Mouse (Mus musculus): Measurements from ENCODE around the gene Cd86. TPM values are rescaled to one million over a fixed set of nuclear protein-coding genes. Genes with fewer than 3 reads are reported as not detected.

Gene Cd86
- polyA plus RNA-seq (2012; rRNA removed): 2.0 and 2.5 TPM in 2 replicates

DNA sequence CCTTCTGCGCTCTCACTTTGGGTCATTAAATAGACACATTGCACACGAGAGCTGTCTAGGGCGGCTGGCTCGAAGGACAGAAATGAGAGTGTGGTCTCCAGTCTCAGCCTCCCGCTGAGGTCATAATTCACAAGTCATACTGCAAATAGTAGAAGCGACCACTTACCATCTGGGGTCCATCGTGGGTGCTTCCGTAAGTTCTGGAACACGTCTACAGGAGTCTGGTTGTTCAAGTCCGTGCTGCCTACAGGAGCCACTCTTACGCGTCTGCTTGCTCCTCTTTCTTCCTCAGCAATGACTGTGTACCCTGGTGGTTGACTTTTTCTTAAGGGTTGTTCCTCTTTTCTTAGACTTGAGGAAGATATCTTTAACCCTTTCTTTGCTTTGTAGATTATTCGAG, at the start of gene Cd86:
Gene Cd86, minus strand, starts transcription at position 300 of the 400 bp plus-strand sequence.
- DNase-seq (ENCODE audit: extremely low spot score in 1 of 2, low spot score in 1 of 2): no peak

DNA sequence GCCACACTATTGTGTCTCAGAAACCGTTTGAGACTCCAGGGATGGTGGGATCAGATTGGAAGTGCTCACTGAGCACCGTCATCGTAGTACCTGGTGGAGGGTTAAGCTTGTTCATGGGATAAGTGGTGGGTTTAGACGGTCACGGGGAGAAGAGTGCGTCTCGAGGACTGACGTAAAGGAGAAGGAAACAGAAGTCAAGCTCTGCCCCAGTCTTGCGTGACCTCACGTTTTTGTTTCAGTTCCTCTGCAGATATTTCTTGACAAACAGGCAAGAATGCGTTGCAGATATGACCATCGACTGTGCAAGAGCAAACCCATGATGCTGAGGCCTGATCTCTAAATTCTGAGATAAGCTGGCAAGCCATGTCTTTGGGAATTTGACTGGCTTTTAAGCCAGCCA, 45.9 kb upstream of the Cd86 start:
- no peak for DNase-seq (ENCODE audit: extremely low spot score in 1 of 2, low spot score in 1 of 2)

DNA sequence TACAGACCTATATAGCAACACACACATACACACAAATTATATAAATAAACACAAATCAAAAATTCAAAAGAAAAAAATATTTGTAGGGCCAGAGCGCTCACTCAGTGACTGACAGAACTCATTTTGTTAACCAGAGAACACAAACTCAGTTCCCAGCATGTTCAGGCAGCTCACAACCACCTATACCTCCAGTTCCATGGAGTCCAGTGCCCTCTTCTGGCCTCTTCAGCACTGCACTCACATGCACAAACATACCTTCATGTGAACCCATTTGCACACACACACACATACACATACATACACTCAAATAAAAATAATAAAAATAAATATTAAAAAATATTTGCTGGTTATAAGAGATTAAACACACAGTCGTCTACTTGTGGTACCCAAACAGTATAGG, 44.9 kb upstream of the Cd86 start:
- DNase-seq (ENCODE audit: extremely low spot score in 1 of 2, low spot score in 1 of 2): no peak

DNA sequence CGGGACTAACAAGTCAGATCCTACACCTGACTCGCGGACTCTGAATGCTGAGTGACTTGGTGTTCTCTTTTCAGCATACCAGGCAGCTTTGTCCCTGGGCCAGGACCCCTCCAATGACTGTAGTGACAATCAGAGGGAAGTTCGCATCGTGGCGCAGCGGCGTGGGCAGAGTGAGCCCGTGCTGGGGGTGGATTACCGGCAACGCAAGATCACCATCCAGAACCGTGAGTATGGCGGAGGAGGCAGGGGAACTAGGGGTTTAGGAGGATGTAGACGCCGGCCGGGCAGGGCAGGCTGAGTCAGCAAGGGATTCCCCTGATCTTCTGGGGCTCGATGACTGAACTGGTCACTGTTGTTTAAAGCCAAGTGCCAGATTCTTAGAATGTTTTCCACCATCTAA, 43.5 kb upstream of the Cd86 start:
- no peak for DNase-seq (ENCODE audit: extremely low spot score in 1 of 2, low spot score in 1 of 2)

DNA sequence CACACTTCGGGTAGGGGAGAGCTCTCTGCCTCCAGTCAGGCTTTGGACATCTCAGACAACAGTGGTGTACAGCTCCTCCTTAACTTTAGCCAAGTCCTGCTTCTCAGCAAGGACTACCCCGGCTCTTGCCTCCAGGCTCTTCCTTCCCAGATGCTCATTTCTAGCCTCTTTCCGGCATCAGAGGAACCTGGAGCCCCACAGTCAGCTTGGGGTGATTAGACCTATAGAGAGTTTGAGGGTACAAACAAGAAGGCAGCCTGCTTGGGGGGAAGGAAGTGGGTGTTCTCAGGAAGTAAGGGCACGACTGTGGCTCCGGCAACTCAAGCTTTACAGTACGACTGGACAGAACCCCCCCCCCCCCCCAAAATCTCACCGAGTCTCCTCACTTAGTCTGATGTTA, 42.9 kb upstream of the Cd86 start:
- DNase-seq (ENCODE audit: extremely low spot score in 1 of 2, low spot score in 1 of 2): no peak

DNA sequence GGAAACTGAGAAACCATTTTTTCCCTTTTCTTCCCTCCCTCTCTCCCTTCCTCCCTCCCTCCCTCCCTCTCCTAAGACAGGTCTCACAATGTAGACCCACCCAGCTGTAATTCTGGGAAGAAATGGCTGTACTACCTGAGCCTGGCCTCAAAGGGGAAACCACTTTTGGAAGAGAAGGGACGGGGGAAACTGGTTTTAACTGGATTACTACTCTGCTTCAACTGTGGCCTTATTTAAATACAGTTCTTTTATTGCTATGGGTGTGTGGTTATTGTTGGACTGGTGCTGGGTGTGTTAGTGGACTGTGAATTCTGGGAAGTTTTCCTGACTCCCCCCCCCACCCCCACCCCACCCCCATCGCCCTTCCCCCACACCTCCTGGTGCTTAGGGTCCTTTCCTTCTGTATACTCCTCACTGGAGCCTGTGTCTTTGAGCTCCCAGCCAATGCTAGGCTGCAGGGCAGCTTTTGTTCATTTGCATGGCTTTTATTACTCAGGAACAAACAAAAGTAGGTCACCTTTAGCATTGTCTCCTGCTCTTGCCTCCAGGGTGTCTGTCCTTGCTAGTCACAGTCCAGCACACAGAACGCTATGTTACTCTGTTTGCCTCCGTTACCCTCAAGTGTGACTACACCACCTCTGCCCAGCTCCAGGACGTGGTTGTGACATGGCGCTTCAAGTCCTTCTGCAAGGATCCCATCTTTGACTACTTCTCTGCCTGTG, 42.0 kb upstream of the Cd86 start:
- no peak for DNase-seq (ENCODE audit: extremely low spot score in 1 of 2, low spot score in 1 of 2)

DNA sequence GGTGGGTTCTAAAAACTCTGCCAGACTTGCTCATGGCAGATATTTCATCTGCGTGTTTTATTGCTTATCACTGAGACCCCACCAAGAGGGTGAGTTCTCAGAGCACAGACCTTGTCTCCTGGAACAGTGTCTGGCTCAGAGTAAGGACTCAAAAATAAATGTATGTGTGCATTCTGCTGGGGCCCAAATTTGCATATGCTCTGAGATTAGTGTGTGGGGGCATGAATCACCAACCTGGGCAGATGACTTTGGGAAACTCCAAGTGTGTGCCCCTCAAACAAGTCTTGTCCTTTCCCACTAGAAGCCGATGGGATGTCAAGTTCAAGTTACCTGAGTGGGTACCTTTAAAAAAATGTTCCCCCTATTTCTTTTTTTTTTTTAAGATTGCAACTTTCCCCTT, 34.6 kb upstream of the Cd86 start:
- no peak for DNase-seq (ENCODE audit: extremely low spot score in 1 of 2, low spot score in 1 of 2)

DNA sequence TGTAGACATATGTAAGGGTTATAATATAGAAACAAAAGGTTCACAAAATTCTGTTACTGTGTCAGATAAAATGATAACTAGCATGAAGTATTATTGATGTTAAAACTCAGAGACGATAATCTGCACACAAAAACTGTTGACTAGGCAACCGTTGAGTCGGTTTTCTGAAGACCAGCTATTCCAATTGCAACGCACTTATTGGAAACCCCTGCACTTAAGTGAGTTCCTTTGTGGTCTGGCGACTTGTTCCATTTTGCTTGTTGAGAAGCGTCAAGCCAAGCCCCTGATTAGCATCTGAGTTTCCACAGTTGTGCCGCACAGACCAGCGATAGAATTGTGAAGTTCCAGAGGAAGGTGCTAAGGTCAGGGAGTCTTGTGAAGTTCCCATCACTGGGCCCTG, 31.4 kb upstream of the Cd86 start:
- no peak for DNase-seq (ENCODE audit: extremely low spot score in 1 of 2, low spot score in 1 of 2)

DNA sequence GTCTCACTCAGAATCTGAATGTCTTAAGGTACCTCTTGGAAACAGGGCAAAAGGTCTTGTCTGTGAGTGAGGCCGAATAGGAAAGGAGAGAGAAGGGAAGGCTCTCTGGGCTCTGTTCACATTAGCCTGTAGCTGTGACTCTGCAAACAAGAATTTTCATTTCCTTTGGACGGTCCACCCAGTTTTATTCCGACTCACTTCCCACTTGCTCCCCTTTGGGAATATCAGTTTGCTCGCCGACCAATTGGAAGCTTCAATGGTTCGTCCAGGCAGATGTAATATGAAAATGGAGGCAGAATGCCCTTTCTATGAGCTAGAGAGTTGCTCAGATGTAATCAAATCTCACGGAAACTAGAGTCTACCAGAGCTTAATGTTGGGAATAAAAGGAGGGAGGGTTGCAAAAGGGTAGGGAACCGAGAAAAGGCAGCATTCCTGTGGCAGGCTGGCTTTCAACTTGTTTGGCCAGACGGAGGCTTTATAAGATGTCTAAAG, 29.0 kb upstream of the Cd86 start:
- no peak for DNase-seq (ENCODE audit: extremely low spot score in 1 of 2, low spot score in 1 of 2)

DNA sequence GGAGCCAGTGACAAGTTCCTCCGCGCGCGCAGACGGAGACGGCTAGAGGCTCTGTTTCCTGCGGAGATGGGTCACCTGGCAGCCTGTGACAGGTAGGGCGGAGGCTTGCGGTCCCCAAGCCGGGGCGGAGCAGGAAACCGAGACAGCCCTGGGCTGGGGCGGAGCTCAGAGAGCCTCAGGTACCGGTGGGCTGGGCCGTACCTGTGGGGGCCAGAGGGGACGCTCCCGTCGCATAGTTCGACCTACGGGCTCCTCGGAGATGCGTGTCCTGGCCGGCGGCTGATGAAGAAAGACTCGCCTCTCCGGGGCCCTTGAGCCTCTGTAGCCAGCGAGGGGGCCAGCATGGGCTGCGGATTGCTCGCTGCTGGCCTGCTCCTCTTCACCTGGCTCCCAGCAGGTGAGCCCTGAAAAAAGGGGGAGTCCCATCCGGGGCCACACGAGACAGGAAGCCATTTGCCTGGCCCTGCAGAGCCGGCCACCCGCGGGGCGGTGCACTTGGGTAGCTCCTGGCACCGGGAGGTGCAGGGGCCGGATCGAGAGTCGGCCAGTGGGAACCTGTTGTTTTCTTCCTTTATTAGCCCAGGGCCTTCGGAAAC, 28.0 kb upstream of the Cd86 start, which contains the start of gene Ildr1:
Gene Ildr1, plus strand, starts transcription at position 161 of the 596 bp plus-strand sequence.
- DNase-seq (ENCODE audit: extremely low spot score in 1 of 2, low spot score in 1 of 2): no peak

DNA sequence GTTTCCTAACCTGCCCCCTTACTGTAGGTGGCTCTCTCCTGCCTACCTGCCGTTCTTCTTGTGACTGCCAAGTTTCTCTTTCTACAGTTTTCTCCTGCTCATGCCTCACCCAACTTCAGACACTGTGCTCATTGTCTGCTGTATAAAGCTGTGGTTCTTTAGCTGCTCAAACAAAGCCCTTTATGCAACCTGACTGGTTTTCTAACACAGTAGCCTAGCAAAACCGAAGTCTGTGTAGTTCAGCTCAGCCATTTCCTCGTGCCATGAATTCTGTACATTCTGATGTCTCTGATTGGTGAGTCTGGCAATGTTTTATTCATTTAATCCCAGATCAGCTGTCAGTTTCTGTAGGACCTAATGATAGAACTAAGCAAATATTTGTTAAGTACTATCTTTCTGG, 25.6 kb upstream of the Cd86 start:
- no peak for DNase-seq (ENCODE audit: extremely low spot score in 1 of 2, low spot score in 1 of 2)

DNA sequence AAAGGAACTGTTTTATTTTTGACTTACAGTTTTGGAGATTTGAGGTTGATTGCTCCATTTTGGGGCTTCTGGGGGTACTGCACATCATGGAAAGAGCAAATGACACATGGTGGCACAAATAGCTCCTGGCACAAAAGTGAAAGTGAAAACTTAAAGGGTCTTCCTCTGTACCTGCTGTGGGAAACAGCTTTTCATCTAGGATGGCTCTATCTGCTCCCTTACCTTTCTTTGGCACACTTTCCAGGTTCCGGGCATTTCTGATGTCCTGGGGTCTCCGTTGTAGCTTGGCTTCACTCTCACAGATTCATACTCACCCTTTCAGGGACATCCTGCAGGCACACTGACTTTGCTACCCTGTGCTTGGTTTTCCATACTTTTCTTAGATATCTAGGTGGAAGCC, 22.2 kb upstream of the Cd86 start:
- no peak for DNase-seq (ENCODE audit: extremely low spot score in 1 of 2, low spot score in 1 of 2)

DNA sequence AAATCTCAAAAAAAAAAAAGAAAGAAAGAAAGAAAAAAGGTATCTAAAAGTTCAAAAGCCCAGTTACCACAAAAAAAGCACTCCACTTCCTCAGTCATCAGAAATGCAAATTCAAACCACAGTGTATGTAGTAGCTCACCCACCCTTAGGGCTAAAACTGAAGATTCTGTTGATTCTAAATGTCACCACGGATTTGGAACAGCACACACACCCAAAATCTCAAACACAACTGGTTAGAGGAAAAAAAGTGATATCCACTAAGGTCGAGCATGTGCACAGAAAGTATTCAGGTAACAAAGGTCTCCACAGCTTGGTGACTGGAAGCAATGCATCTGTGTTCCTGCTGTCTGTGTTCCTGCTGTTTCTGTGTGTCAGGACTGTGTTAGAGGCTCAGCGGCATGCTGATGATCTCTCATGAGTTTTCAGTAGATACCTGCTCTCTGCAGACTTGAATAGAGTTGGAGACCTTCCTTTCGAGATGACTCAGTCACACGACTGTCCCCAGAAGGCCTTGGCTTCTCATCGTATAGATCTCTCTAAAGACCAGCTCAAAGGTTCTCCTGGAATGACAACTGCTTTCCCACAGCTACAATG, 18.5 kb upstream of the Cd86 start:
- no peak for DNase-seq (ENCODE audit: extremely low spot score in 1 of 2, low spot score in 1 of 2)

DNA sequence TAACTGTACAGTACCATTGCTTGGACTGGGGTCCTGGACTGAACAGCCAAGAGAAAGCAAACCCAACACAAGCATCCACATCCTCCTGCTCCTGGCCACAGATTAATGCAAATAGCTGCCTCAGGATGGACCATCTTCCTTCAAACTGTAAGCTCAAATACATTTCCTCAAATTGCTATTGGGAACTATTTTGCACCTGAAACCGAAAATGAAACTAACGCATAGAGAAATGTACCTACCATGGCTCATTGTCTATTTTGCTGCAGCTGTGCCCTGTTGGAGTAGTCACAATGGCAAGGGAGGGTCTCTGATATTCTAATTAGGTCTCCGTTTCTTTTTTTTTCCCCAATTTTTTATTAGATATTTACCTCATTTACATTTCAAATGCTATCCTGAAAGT, 15.9 kb upstream of the Cd86 start:
- DNase-seq (ENCODE audit: extremely low spot score in 1 of 2, low spot score in 1 of 2): no peak

DNA sequence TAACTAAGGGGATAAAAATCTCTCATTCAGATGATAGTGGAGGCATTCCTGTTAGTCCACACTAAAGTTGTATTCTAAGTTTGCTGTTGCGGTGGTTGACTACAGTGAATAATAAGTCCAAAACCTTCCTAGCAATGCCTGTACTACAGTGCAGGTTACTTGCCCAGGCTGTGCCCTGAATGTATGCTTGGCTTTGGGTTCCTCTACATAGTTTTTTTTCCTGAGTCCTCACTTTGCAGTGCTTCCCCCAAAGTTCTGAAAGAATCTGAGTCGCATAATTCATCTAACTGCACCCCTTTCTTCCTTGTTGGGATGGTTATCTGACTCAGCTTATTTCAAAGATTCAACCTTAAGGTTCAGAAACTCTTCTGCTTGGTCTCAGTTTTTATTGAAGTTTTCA, 10.0 kb upstream of the Cd86 start:
- DNase-seq (ENCODE audit: extremely low spot score in 1 of 2, low spot score in 1 of 2): no peak

DNA sequence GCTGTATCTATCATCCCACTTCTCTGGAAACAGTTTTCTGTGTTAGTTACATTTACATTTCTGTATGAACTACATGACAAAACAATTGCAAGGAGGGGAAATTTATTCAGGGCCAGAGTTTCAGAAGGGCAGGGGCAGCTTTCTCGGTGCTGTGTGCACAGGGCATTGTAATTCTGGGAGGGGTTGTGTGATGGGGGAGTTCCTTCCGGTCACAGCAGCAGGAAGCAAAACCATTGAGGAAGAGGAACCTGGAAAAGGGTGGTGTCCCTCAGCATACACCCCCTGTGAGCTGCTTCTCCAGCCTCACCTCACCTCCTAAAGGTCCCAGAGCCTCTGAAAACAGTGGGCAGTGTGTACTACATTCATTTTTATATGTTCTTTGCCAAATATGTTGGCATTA, 9.4 kb upstream of the Cd86 start:
- no peak for DNase-seq (ENCODE audit: extremely low spot score in 1 of 2, low spot score in 1 of 2)

DNA sequence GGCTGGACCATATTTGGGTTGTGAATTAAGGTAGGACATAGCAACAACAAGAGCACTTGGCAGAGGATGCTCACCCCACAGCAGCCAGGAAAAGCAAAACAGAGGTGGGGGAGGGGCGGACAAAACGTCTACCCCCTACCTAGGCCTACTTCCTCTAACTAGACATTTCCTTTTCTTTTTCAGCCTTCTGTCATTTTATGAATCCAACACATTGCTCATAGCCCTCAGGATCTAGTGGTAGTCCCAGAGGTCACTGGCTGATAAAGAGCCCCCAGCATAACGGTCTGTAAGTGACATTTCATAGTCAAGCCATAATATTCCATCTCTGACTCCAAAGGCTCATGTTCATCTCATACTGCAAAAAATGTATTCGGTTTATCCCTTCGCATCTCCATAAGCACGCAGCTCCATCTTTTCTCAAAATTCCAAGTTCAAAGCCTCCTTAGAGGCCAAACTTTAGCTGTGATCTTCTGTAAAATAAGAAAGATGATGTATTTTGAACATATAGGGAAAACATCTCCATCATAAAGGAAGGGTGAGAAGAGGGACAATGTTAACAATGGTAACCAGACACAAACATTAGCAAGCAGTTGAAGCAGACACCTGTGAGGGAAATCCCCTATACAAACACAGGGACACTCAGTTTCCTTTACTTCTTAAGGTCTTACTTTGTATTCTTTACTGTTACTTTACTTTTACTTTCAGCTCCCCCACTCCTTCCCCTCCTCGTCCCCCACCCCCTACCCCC, 8.8 kb upstream of the Cd86 start:
- DNase-seq (ENCODE audit: extremely low spot score in 1 of 2, low spot score in 1 of 2): no peak

DNA sequence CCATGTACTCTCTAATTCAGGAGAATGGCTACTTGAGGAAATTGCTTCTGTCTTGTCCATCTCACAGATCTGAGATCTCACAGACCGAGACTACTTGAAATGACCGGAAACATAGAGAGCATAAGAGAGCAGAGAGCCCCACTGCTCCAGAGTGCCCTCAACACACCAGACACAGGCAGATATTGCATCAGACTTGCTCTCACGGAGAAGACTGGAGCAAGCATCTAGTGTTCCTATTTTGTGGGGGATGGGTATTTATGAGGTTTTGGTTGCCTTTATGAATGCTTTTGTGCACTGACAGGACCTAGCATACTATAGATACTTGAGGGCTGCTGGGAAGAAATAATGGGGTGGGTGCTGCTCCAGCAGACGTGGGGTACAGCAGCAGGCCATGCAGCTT, 7.3 kb upstream of the Cd86 start:
- DNase-seq (ENCODE audit: extremely low spot score in 1 of 2, low spot score in 1 of 2): no peak

DNA sequence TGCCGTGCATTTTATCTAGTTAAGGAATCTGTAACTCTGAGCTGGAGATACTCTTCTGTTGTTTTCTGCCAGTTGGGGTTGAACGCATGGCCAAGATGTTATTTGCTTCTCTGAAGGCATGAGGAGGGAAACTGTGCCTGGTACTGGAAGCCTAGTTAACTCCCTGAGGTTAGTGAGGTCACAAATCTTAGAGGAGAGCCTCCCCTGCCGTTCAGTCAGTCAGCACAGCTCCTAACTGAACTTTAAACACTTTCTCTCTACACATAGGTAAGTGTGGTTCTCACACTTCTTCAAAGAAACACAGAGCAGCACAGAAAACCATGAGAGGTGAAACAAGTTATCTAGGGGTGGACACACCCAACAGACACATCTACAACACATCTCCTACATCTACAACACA, 4.7 kb upstream of the Cd86 start:
- no peak for DNase-seq (ENCODE audit: extremely low spot score in 1 of 2, low spot score in 1 of 2)

DNA sequence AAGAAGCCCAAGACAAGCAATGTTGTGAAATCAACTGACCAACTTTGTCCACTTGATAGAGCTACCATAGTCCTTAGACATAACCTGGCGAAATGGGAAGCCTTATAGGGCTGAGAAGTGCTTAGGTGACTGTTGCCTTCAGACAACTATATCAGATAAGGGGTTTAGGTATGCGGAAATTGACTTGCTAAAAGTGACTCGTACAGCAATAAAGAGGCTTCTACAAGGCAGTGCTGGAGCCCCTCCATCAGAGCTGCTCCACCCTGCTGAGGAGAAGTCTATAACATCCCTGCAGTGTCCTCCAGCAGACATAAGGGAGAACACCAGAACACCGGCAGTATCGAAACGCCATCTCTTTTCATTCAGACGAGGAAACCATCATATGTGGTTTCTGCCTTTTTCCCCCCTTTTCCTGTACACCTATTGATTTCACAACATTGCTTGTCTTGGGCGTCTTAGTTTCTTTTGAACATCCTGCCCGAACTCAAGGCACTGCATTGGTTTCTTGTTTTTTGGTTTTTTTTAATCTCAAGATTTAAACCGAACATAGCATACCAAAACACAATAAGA, 652 bp upstream of the Cd86 start:
- DNase-seq (ENCODE audit: extremely low spot score in 1 of 2, low spot score in 1 of 2): no peak

DNA sequence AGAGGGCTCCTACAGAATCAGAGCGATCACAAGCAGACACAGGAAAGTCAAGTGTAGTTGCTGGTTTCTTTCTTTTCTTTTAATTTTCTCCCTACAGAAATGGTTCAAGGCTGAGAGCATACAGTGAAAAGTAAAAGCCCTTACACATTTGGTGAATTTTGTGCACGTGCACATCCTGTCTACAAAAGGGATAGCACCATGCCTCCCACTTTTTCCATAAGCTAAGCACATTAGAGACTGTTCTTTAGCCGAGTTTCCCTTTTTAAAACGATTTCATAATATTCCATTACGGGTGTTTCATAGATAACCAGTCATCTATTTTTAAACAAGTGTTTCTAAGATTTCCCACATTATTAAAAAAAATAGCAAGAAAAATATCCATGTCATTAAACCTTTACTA, 2.4 kb downstream of the Cd86 start:
- DNase-seq (ENCODE audit: extremely low spot score in 1 of 2, low spot score in 1 of 2): no peak

Data from frontal cortex, adult 2 months (tissue).